Mouse (Mus musculus) midbrain, embryonic 14.5 days (tissue): ENCODE results near the gene Tjp3. TPM values are rescaled to one million over a fixed set of nuclear protein-coding genes. Genes with fewer than 3 reads are reported as not detected.
A peak's percentile ranks its signal among the peaks of the same experiment; 100 is the strongest.

Source experiments
- ATAC-seq: fragments of 200-750 bp; cut with Nextera tagmentation; 2 replicates; pipeline ENCODE4 v1.8.0; 2017; ENCODE audit warnings: moderate number of reproducible peaks, moderate library complexity; ENCODE audit not compliant: low FRiP score, low TSS enrichment
- DNase-seq: peaks from one replicate; pipeline ENCODE4 v3.0.0-alpha.2; 2015
- H3K27ac ChIP-seq: fragments of 300-500 bp; sonication (generic); replicated peaks from 2 replicates; pipeline ENCODE4 v1.5.1; 2014; ENCODE audit warnings: mild to moderate bottlenecking, low read depth, low read length, moderate library complexity
- H3K27me3 ChIP-seq: fragments of 300-500 bp; sonication (generic); 2 replicates; pipeline ENCODE4 v1.6.1; 2014; ENCODE audit warnings: low read length, control low read depth, mixed read lengths; ENCODE audit not compliant: control insufficient read depth, insufficient read depth
- H3K36me3 ChIP-seq: fragments of 300-500 bp; sonication (generic); 2 replicates; pipeline ENCODE4 v1.6.1; 2014; ENCODE audit warnings: low read length, control low read depth; ENCODE audit not compliant: control insufficient read depth, insufficient read depth
- H3K4me1 ChIP-seq: fragments of 300-500 bp; sonication (generic); 2 replicates; pipeline ENCODE4 v1.6.1; 2014; ENCODE audit warnings: mild to moderate bottlenecking, antibody characterized with exemption, low read length, control low read depth; ENCODE audit not compliant: control insufficient read depth, insufficient read depth
- H3K4me2 ChIP-seq: fragments of 300-500 bp; sonication (generic); 2 replicates; pipeline ENCODE4 v1.6.1; 2014; ENCODE audit warnings: mild to moderate bottlenecking, low read length, moderate library complexity
- H3K4me3 ChIP-seq: fragments of 300-500 bp; sonication (generic); replicated peaks from 2 replicates; pipeline ENCODE4 v1.5.1; 2014; ENCODE audit warnings: low read depth, low read length
- H3K9ac ChIP-seq: fragments of 300-500 bp; sonication (generic); replicated peaks from 2 replicates; pipeline ENCODE4 v1.6.1; 2014; ENCODE audit warnings: mild to moderate bottlenecking, low read length, moderate library complexity
- H3K9me3 ChIP-seq: fragments of 300-500 bp; sonication (generic); 2 replicates; pipeline ENCODE4 v1.6.1; 2016; ENCODE audit warnings: low read length, control low read depth, mixed read lengths; ENCODE audit not compliant: control insufficient read depth
- WGBS: fragments of 180-500 bp; shearing (Covaris S2); extraction: QIAGEN DNeasy Blood & Tissue Kit; methylation state at CpG from one replicate; pipeline ENCODE4 v1.1.7; 2014; 5-methylcytosine and 5-hydroxymethylcytosine counted together
- polyA plus RNA-seq: library from polyadenylated mRNA; unstranded; fragments of >200 nt; fragmentation: Nextera tagmentation; extraction: Ambion mirVana; gene quantifications from 2 replicates; pipeline ENCODE4 v1.2.1, GENCODE M21; 2014

The Tjp3 gene
- polyA plus RNA-seq, 1 experiment from 2014 or later: 4.4 TPM

- DNase-seq (no peak), ATAC-seq (no peak)
- Histone ChIP-seq H3K4me2 (no peak within 1 kb of the TSS), H3K36me3 (peaks cover 47% of the 10 kb centered on the region), H3K4me3 (no peak within 1 kb of the TSS), H3K27me3 (peaks cover 8% of the 10 kb centered on the region; the same call in 1 of the 2 replicates), H3K9me3 (no peaks in the 10 kb centered on the region), H3K27ac (no peak within 1 kb of the TSS; the same call in 1 of the 2 replicates), H3K4me1 (no peaks in the 10 kb centered on the region), H3K9ac (no peak within 1 kb of the TSS; the same call in 1 of the 2 replicates)
- 18% methylated on average over 10 of the region's 10 CpGs for whole genome bisulfite sequencing
Measured at GRCm38 (mm10) chr10:81328386-81328785, 37.0 kb upstream of the Tjp3 start, which contains the start of gene Tbxa2r. Tbxa2r (plus strand) TSS chr10:81328731.

- peaks cover 52% of the 10 kb centered on the region for H3K36me3 ChIP-seq
- no peak overlapping the region for H3K27ac ChIP-seq
- no peak overlapping the region for H3K4me3 ChIP-seq
- H3K9ac ChIP-seq: no peak overlapping the region
- no peaks in the 10 kb centered on the region for H3K4me1 ChIP-seq
- no peaks in the 10 kb centered on the region for H3K9me3 ChIP-seq
- no peak for DNase-seq
- H3K4me2 ChIP-seq: no peak overlapping the region
- WGBS: 62% methylated on average over 2 of the region's 2 CpGs
- peaks cover 4% of the 10 kb centered on the region; the same call in 1 of the 2 replicates for H3K27me3 ChIP-seq
- ATAC-seq: no peak
Measured at GRCm38 (mm10) chr10:81327959-81328358, 36.6 kb upstream of the Tjp3 start.

DNA sequence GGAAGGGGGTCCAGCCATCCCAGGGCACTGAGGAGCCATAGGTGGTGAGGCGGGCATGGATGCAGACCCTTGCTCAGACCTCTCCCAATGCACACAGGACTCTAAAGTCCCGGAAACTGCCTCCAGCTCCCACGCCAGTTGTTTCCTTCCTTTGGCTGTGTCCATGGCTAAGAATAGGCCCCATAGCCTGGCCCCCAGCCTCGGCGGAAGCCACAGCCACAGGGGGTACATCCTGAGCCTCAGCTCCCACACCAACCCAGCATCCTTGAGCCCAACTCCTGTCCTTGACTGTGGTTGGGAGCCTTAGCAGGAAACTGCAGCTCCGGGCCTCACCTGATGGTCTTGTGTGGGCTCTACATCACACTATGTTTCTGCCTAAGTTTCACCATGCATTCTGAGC, 35.5 kb upstream of the Tjp3 start:
- Histone ChIP-seq H3K27ac (no peak overlapping the region), H3K4me2 (no peak overlapping the region), H3K4me3 (no peak overlapping the region), H3K9me3 (no peaks in the 10 kb centered on the region), H3K36me3 (peaks cover 58% of the 10 kb centered on the region), H3K4me1 (peaks cover 3% of the 10 kb centered on the region), H3K27me3 (no peaks in the 10 kb centered on the region), H3K9ac (no peak overlapping the region)
- DNase-seq (no peak), ATAC-seq (no peak)
- WGBS: 80% methylated on average over 6 of the region's 6 CpGs

- ATAC-seq: no peak
- Histone ChIP-seq H3K9me3 (no peaks in the 10 kb centered on the region), H3K4me3 (no peak overlapping the region), H3K4me2 (no peak overlapping the region), H3K4me1 (peaks cover 8% of the 10 kb centered on the region), H3K9ac (no peak overlapping the region), H3K36me3 (peaks cover 58% of the 10 kb centered on the region), H3K27me3 (no peaks in the 10 kb centered on the region), H3K27ac (no peak overlapping the region)
- DNase-seq: no peak
- 96% methylated on average over 18 of the region's 18 CpGs for WGBS
Measured at GRCm38 (mm10) chr10:81325781-81326180, 34.4 kb upstream of the Tjp3 start.

DNA sequence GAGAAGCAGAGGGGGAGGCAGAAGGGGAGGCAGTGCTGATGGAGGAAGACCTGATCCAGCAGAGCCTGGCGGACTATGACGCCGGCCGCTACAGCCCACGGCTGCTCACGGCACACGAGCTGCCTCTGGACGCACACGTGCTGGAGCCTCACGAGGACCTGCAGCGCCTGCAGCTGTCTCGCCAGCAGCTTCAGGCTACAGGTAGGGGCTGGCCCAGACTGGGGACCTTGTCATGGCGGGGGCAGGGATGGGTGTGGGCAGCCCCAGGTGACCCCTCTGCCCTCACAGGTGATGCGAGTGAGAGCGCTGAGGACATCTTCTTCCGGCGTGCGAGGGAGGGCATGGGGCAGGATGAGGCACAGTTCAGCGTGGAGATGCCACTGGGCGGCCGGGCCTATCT, 33.8 kb upstream of the Tjp3 start:
- Histone ChIP-seq H3K4me1 (peaks cover 8% of the 10 kb centered on the region), H3K27ac (no peak overlapping the region), H3K9ac (no peak overlapping the region), H3K4me3 (no peak overlapping the region), H3K36me3 (peaks cover 58% of the 10 kb centered on the region), H3K9me3 (no peaks in the 10 kb centered on the region), H3K27me3 (no peaks in the 10 kb centered on the region), H3K4me2 (no peak overlapping the region)
- WGBS: 94% methylated on average over 21 of the region's 21 CpGs
- ATAC-seq: no peak
- no peak for DNase-seq

- ATAC-seq (no peak), DNase-seq (no peak)
- H3K4me2 ChIP-seq: no peak overlapping the region
- no peak overlapping the region for H3K9ac ChIP-seq
- peaks cover 15% of the 10 kb centered on the region for H3K4me1 ChIP-seq
- WGBS: 94% methylated on average over 18 of the region's 18 CpGs
- no peak overlapping the region for H3K27ac ChIP-seq
- no peak overlapping the region for H3K4me3 ChIP-seq
- no peaks in the 10 kb centered on the region for H3K9me3 ChIP-seq
- no peaks in the 10 kb centered on the region for H3K27me3 ChIP-seq
- H3K36me3 ChIP-seq: peaks cover 58% of the 10 kb centered on the region
Measured at GRCm38 (mm10) chr10:81323791-81324530, 32.6 kb upstream of the Tjp3 start.

DNA sequence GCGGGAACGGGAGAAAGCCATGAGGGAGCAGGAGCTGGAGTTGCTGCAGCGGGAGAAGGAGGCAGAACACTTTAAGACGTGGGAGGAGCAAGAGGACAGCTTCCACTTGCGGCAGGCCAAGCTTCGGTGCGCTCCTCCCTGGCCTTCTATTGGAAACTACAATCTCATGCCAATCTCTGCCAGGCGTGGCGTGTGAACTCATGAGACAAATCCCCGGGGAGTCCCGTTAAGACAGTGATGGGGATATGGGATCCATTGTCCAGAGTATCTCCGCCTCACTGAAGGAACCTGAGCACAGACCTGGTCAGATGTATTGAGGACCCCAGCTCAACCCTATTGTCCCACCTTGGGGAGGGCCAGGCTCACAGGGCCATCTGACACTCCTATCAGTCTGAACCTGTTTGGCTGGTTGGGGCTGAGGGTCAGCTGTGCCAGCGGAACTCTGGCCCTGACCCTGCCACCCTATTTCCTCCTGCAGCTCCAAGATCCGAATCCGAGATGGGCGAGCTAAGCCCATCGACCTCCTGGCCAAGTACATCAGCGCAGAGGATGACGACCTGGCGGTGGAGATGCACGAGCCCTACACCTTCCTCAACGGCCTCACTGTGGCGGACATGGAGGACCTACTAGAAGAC, 31.9 kb upstream of the Tjp3 start:
- Histone ChIP-seq H3K27me3 (no peaks in the 10 kb centered on the region), H3K4me2 (no peak overlapping the region), H3K9ac (no peak overlapping the region), H3K4me3 (no peak overlapping the region), H3K9me3 (no peaks in the 10 kb centered on the region), H3K4me1 (peaks cover 15% of the 10 kb centered on the region), H3K36me3 (peaks cover 60% of the 10 kb centered on the region), H3K27ac (no peak overlapping the region)
- DNase-seq (no peak), ATAC-seq (no peak)
- whole genome bisulfite sequencing: 92% methylated on average over 23 of the region's 23 CpGs

- Histone ChIP-seq H3K36me3 (peaks cover 61% of the 10 kb centered on the region), H3K9ac (no peak overlapping the region), H3K27ac (no peak overlapping the region), H3K27me3 (no peaks in the 10 kb centered on the region), H3K9me3 (no peaks in the 10 kb centered on the region), H3K4me2 (no peak overlapping the region), H3K4me3 (peak overlapping the region; percentile 93; the same call in 1 of the 2 replicates), H3K4me1 (peaks cover 15% of the 10 kb centered on the region)
- DNase-seq (no peak), ATAC-seq (no peak)
- WGBS: 93% methylated on average over 27 of the region's 27 CpGs
Measured at GRCm38 (mm10) chr10:81322444-81322843, 31.1 kb upstream of the Tjp3 start.

GRCm38 (mm10) chr10:81321436-81321835, 30.1 kb upstream of the Tjp3 start:
- H3K4me2 ChIP-seq: peak overlapping the region; percentile 79
- peak overlapping the region; percentile 93 for H3K4me3 ChIP-seq
- H3K9me3 ChIP-seq: no peaks in the 10 kb centered on the region
- ATAC-seq: 0 out of 2 replicates have a peak, but pooled peaks have one; percentile 0
- H3K27ac ChIP-seq: peak overlapping the region; percentile 94
- H3K27me3 ChIP-seq: no peaks in the 10 kb centered on the region
- WGBS: 4% methylated on average over 20 of the region's 20 CpGs
- H3K9ac ChIP-seq: peak overlapping the region; percentile 76
- peaks cover 15% of the 10 kb centered on the region for H3K4me1 ChIP-seq
- peaks cover 62% of the 10 kb centered on the region for H3K36me3 ChIP-seq
- no peak for DNase-seq
